Mouse (Mus musculus): ENCODE data around the gene Rps6kb1.

Gene Rps6kb1

DNA sequence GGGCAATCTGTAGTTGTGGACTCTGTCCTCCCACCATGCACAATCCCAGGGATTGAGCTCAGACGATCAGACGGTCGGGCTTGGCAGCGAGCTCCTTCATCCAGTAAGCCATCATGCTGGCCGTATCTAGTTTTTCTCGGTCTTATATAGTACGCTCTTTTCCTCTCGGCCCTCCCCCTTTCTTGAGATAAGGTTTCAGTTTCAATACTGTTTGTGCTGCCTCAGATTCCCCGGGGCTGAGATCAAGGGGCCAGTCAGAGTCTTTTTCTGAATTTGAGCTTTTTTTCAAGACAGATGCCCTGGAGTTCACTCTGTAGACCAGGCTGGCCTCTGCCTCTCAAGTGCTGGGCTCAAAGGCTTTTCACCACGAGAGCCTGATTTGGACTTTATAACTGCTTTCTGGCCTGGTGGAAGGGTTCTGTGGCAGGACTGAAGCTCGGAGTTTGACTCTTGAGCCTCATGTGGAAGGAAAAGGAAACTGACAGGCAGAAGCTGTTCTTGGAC is 36.7 kb upstream of the Rps6kb1 start:
- in situ Hi-C loops (cut with MboI, MseI), result no loop called here

DNA sequence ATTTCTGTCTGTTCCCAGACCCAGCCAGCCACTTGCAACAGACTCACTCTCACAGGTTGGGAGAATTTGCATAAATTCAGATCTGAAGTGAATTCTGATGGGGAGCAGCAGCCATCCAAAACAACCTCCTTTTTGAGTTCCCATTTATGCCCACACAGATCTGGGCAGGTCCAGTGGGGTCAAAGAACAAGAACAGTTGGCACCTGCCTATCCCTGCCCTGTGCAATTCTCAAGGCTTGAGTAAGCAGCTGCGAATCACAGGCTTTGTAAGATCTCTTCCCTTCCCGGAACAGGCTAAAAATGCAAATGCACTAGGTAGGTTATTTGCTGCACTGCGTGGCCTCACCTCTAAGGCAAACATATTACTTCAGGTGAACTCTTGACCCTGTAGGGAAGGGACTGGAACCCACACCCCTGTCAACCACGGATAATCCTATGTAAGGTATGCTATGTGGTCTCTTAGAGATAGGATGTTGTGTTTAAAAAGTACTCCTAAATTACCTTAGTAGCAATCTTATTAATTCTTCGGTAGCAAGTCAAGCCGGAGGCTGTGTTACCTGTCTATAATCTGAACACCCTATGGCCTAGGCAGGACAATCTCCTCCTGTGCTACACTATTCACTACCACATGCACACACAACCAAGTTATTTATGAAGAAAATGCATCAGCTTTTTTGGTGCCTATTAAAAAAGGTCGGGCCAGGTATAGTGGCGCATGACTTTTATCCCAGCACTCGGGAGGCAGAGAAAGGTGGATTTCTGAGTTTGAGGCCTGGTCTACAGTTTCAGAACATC is 35.9 kb upstream of the Rps6kb1 start:
- in situ Hi-C loops (cut with MboI, MseI), result no loop called here

GRCm38 (mm10) chr11:86579731-86580318 is 35.2 kb upstream of the Rps6kb1 start:
- in situ Hi-C loops (cut with MboI, MseI), result loop anchor here (10.0 kb wide), 2 partner anchors 1175 to 1635 kb away; no protein-coding TSS in a partner anchor

- in situ Hi-C loops (cut with MboI, MseI), result loop anchor here (10.0 kb wide), 2 partner anchors 1176 to 1634 kb away; no protein-coding TSS in a partner anchor
Measured at GRCm38 (mm10) chr11:86578809-86579730, 34.5 kb upstream of the Rps6kb1 start.

GRCm38 (mm10) chr11:86578106-86578808 is 33.7 kb upstream of the Rps6kb1 start:
- in situ Hi-C loops (cut with MboI, MseI), result loop anchor here (10.0 kb wide), 2 partner anchors 1177 to 1633 kb away; no protein-coding TSS in a partner anchor

GRCm38 (mm10) chr11:86577231-86577630 is 32.6 kb upstream of the Rps6kb1 start:
- in situ Hi-C loops (cut with MboI, MseI), result loop anchor here (10.0 kb wide), 2 partner anchors 1178 to 1632 kb away; no protein-coding TSS in a partner anchor

- in situ Hi-C loops (cut with MboI, MseI), result loop anchor here (10.0 kb wide), 2 partner anchors 1179 to 1631 kb away; no protein-coding TSS in a partner anchor
Measured at GRCm38 (mm10) chr11:86575632-86576378, 31.2 kb upstream of the Rps6kb1 start.

GRCm38 (mm10) chr11:86574408-86574807 is 29.8 kb upstream of the Rps6kb1 start:
- in situ Hi-C loops (cut with MboI, MseI), result loop anchor here (10.0 to 25.0 kb wide), 3 partner anchors 438 to 1630 kb away; no protein-coding TSS in a partner anchor

DNA sequence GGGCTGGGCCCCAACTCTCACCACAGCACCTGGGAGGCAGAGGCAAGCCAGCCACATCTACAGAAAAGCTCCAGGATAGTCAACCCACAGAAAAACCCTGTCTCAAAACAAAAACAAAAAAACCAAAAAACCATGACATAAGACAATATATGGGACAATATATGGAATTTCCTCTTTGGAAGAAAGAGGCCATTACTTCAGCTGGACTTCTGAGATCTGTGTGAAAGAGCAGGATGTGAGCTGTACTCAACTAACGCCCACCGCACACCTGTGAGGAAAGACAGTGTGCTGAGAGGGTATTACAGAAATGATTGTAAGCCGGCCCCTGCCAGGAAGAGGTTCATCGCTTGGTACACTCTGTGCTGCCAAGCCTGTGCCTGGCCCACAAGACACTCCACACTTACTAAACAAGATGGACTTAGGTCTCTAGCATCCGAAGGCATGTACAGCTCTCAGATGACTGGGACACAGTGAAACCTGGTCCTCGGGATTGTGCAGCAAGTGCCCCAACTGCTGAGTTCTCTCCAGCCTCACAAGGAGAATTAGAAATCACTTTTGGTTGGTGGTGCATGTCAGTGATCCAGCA is 29.1 kb upstream of the Rps6kb1 start:
- in situ Hi-C loops (cut with MboI, MseI), result loop anchor here (10.0 to 25.0 kb wide), 3 partner anchors 439 to 1629 kb away; no protein-coding TSS in a partner anchor

DNA sequence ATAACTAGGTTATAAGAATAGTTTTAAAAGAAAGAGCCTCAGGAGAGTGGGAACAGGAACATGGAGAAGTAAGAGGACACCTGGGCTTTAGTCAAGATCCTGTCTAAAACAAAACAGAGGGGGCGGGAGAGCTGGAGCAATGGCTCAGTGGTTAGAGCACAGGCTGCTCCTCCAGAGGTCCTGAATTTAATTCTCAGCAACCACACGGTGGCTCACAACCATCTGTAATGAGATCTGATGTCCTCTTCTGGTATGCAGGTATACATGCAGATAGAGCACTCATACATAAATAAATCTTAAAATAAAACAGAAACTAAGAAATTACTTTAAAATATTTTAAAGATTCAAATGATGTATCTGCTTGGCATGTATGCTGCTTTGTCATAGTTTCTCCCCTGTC is 28.0 kb upstream of the Rps6kb1 start:
- in situ Hi-C loops (cut with MboI, MseI), result loop anchor here (10.0 to 25.0 kb wide), 3 partner anchors 440 to 1628 kb away; no protein-coding TSS in a partner anchor

DNA sequence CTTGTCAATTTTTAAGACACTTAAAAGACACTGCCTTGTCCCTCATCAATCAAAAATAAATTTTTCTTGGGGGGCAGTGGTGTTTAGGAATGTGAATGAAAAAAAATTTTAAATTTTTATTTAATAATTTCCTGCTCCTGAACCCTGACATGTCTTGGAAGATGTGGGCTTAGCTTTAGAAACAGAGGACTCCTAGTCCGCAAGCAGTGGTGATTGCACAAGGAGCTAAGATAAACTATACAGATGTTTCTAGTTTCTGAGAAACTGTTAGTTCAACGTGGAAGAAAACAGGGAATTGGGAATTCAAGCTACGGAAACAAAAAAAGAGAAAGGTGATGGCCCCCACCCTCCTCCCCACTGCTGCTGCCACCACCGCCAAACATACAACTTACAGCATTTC is 27.3 kb upstream of the Rps6kb1 start:
- in situ Hi-C loops (cut with MboI, MseI), result loop anchor here (10.0 to 25.0 kb wide), 3 partner anchors 440 to 1627 kb away; no protein-coding TSS in a partner anchor

- in situ Hi-C loops (cut with MboI, MseI), result loop anchor here (10.0 to 25.0 kb wide), 3 partner anchors 441 to 1626 kb away; no protein-coding TSS in a partner anchor
Measured at GRCm38 (mm10) chr11:86571047-86571855, 26.6 kb upstream of the Rps6kb1 start.

- in situ Hi-C loops (cut with MboI, MseI), result loop anchor here (10.0 to 25.0 kb wide), 3 partner anchors 442 to 1626 kb away; no protein-coding TSS in a partner anchor
Measured at GRCm38 (mm10) chr11:86570261-86570746, 25.7 kb upstream of the Rps6kb1 start.

DNA sequence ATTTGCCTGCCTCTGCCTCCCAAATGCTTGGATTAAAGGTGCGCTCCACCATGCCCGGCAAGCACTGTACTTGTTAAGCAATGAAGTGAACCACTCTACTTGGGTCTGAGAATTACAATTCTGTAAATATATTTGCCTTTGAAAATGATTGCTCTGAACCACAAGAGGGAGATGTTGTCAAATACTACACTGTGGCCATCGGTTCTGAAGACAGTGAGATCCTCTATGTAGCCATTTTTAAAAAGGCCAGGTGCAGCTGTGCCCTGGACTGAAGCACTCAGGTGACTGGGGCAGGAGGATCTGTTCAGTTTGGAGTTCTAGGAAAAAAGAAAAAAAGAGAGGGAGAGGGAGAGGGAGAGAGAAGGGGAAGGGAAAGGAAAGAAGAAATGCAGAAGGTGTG is 23.8 kb upstream of the Rps6kb1 start:
- in situ Hi-C loops (cut with MboI, MseI), result loop anchor here (5.0 to 25.0 kb wide), 2 partner anchors 89 to 444 kb away; no protein-coding TSS in a partner anchor

DNA sequence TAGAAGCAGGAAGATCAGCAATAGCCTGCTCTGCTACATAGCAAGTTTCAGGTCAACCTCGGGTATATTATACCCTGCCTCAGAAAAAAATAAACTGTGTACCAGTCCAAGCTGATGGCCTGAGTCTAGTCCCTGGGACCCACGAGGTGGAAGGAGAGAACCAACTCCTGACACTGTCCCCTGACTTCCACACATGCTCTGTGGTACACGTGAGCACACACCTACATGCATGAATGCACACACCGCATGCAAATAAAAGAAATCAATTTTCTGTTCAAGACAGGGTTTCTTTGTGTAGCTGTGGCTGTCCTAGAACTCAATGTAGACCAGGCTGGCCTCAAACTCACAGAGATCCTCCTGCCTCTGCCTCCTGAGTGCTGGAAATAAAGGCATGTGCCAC is 13.7 kb upstream of the Rps6kb1 start:
- in situ Hi-C loops (cut with MboI, MseI), result loop anchor here (25.0 kb wide), 1 partner anchor 454 kb away; no protein-coding TSS in a partner anchor

- in situ Hi-C loops (cut with MboI, MseI), result loop anchor here (25.0 kb wide), 1 partner anchor 459 kb away; no protein-coding TSS in a partner anchor
Measured at GRCm38 (mm10) chr11:86553525-86553924, 8.9 kb upstream of the Rps6kb1 start.

GRCm38 (mm10) chr11:86547412-86547811 is 2.8 kb upstream of the Rps6kb1 start:
- in situ Hi-C loops (cut with MboI, MseI), result no loop called here

DNA sequence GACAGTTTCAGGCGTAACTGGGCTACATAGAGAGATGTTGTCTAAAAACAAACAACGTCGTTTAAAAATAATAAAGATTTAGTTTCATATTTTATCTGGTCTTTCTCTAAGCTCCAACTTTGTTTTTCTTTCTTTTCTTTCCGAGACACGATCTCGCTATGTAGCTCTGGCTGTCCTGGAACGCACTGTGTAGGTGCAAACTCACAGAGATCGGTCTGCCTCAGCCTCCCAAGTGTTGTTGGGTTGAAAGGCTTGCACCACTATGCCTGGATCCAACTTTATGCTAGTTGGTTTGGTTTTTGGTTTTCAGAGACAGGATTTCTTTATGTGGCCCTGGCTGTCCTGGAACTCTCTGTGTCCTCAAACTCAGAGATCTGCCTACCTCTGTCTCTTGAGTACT is 951 bp upstream of the Rps6kb1 start:
- in situ Hi-C loops (cut with MboI, MseI), result no loop called here
